Mouse (Mus musculus) cerebellum, postnatal 4 days (tissue): ENCODE measurements around the gene Mbnl2.

ENCODE experiments used
- DNase-seq, 2 experiments: peaks; one replicate each; pipeline ENCODE4 v3.0.0; 2022; ENCODE audit warnings: low spot score in 2 of 2, mixed read lengths in 1 of 2

The Mbnl2 gene

GRCm38 (mm10) chr14:120416886-120417285 is 141.4 kb downstream of the Mbnl2 start:
- no peak for DNase-seq

DNA sequence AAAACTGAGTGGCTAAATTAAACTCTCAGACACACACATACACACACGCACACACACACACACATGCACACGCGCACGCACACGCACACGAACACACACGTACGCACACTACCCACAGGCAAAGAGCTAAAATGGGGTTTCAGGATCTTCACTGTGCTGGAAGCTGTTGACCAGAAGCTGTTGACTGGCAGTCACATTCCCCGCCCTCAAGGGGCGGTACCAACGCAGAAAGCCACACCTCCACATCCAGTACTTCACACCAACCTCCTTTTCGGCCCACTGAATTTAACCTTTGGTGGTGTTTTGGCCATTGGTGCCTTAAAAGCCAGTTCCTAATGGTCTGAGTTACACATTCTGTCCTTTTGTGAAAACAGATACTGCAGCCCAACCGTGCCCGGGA is 143.5 kb downstream of the Mbnl2 start:
- DNase-seq, result no peak

DNA sequence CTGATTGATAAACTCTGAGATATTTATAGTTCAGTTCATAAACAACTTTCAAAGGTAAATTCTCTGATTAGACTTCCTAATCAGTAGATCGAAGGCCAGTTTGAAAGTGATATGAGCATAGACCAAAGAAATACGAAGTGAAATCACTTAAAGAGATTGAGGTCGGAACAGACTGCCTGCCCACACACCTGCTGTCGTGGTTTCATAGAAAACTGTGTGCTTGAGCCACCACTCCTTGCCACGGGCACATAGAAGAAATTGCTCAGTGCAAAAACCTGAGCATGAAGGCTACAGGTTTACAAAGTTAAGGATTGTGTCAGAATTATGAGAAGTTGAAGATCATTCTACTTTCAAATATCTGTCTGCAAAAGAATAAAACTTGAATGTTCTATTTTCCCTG is 153.0 kb downstream of the Mbnl2 start:
- no peak for DNase-seq

DNA sequence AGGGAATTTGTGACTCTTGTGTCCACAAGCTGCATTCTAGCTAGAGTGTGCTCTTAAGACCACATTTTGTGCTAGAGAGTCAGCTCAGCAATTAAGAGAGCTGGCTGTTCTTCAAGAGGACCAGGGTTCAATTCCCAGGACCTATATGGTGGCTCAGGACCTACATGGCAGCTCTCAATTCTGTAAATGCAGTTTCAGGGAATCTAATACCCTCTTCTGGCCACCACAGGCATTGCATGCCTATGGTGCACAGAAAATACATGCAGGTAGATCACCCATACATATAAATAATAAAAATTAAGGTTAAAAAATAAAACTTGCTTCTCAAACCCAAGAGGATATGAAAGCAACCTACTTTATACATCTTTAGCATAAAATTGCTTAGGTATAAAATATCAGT is 157.3 kb downstream of the Mbnl2 start:
- DNase-seq, result no peak

DNA sequence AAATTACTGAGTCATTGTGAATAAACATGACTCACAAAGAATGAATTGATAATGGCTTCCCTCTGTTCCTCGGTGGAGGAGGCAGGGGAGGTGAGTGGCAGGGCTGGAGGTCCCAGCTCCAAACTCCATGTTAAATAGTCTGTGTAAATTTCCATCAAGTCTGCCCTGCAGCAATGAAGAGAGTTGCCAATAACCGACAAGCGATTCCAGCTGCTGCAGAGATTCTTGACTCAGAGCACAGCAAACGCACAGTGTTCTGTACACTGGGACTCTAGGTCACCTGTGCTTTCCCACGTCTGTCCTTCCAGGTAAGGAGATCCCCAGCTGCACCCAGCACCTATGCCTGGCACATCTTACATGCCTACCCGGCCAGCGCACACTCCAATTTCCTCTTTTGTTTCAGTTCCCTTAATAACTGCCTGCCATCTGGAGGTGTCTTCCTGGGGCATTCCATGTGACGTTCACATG is 158.5 kb downstream of the Mbnl2 start:
- no peak for DNase-seq

DNA sequence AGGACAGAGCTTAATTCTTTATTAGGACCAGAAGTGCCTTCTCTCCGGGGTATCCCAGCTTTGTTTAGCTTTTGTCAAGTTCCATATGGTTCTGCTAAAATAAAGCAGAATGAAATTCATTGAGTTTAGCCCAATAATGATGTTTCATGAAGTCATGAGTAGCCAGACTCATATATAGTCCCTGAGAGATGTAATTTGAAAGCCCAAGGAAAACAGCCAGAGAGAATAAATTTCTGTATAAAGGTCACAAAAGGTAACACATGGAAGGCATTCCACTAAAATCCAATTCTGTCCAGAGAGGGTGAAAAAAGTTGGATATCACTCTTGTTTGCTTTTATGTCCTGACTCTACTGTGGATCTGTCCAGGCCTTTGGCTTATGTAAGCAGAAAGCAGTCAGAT is 159.4 kb downstream of the Mbnl2 start:
- no peak for DNase-seq

GRCm38 (mm10) chr14:120440716-120441115 is 165.2 kb downstream of the Mbnl2 start:
- DNase-seq, result no peak

- DNase-seq, result no peak
Observed at GRCm38 (mm10) chr14:120441256-120441655, 165.8 kb downstream of the Mbnl2 start.

DNA sequence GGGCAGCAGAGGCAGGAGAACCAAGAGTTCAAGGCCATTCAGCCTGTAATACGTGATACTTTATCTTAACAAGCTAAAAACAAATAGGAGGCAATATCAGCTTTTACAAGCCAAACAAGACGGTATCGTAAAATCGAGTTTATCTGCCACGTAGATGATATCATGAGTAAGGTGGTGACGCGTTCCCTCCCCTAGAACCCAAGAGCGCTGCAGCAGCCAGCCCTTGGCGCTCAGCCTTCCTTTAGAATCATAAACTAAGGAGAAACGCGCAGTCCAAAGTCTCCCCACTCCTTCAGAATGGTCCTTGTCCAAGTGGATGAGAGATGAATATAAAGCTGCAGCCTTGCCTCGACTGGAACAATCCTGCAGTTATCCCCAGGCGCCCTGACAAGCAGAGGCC is 166.4 kb downstream of the Mbnl2 start:
- DNase-seq, result no peak

- no peak for DNase-seq
Observed at GRCm38 (mm10) chr14:120454221-120454620, 178.8 kb downstream of the Mbnl2 start.

- DNase-seq, result no peak
Observed at GRCm38 (mm10) chr14:120463938-120464727, 188.7 kb downstream of the Mbnl2 start.

GRCm38 (mm10) chr14:120466816-120467215 is 191.3 kb downstream of the Mbnl2 start:
- DNase-seq, result no peak

DNA sequence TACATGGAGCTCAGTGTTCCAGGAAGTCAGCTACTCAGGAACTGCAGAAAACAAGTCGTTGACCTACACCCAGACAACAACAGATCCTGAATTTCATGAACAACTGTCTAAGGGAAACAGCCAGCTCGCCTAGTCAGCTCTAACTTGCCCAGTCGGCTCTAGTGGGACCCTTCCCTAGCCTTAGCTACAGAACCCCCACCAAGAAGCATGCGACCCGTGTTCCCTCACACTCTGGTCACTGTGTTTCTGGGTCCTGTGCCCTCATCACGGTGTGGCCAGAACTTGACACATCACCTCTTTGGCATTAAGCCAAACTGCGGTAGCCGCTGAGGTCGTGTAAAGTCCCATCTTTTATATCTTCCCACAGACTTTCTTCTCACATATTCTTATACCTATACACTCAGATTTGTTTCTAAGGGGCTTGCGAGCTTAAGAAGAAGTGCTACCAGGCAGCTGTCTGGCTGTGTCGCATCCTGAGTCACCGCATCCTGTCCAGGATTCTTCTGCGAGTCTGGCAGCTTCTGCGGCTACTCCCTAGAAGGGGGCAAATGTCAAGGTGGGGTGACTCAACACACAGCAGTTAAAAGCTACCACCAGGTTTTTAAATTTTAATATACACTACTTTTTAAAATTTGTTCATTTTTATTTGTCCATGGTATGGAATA is 193.8 kb downstream of the Mbnl2 start:
- no peak for DNase-seq

- no peak for DNase-seq
Observed at GRCm38 (mm10) chr14:120476186-120476697, 200.8 kb downstream of the Mbnl2 start.

GRCm38 (mm10) chr14:120477288-120477981 is 202.0 kb downstream of the Mbnl2 start:
- peak; percentile 99 to 100 for DNase-seq

DNA sequence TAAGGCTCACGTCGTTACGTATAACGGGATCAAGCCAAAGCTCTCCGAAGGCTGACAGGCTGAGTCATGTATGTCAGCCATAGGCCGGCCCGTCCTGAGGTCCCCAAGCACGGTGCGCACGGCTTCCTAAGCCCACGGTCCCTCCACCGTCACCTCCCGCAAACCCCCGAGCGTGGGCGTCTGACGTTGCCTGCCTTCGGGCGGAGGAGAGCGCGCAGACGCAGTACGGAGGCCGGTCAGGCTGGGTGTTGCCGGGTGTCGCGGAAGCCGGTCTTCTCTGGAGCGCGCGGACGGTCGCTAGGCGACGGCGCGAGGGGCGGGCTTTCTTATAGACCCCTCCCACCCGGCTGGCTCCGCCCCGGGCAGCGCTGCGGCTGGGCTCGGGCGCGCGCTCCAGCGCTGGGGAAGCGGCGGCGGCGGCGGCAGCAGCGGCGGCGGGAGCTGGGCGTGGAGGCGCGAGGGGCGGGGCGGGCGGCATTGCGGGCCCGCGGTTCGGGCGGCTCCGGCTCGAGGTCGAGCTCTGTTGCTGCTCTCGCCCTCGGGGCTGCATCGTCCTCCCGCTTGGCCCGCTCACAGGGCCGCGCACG is 202.6 kb downstream of the Mbnl2 start, which contains the start of gene Rap2a:
Gene Rap2a (plus strand): TSS at position 463 of the 587 bp plus-strand sequence.
- DNase-seq, result peak; percentile 88 to 95

- DNase-seq, result peak in 1 of 2 experiments; percentile 30
Observed at GRCm38 (mm10) chr14:120478641-120479341, 203.3 kb downstream of the Mbnl2 start.

- no peak for DNase-seq
Observed at GRCm38 (mm10) chr14:120480341-120480900, 205.0 kb downstream of the Mbnl2 start.

- no peak for DNase-seq
Observed at GRCm38 (mm10) chr14:120480927-120481326, 205.5 kb downstream of the Mbnl2 start.
